Mouse (Mus musculus): Measurements from ENCODE around the gene Dcaf1.

DNA sequence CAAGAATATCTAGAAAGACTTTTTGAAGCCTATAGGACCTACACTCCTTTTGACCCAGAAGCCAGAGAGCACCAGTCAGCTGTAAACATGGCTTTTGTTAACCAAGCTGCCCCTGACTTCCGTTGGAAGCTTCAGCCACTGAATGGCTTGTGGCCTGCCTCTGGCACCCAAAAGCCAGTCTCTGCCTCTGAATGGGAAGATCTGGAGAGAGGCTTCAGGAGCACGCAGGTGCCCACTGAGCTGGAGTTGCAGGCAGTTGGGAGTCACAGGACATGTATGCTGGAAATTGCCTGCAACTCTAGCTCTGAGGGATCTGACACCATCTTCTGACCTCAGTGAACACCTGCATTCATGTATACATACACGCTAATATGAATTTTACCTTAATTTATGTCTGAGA lies 41.6 kb upstream of the Dcaf1 start:
- TF ChIP-seq GATA1 (IDR thresholded peaks at IDR 0.05; ENCODE audit: borderline replicate concordance, low read length): no peak
- no peak for TF ChIP-seq FLI1 (IDR thresholded peaks at IDR 0.05; ENCODE audit: low read length)

Data from megakaryocyte, embryonic 14.5 days (primary cell).